Mouse (Mus musculus): ENCODE results near the gene Rnd2. TPM values are rescaled to one million over a fixed set of nuclear protein-coding genes. Genes with fewer than 3 reads are reported as not detected.

Gene Rnd2
- polyA plus RNA-seq, 1 experiment from 2014 or later, result 37.5 TPM

DNA sequence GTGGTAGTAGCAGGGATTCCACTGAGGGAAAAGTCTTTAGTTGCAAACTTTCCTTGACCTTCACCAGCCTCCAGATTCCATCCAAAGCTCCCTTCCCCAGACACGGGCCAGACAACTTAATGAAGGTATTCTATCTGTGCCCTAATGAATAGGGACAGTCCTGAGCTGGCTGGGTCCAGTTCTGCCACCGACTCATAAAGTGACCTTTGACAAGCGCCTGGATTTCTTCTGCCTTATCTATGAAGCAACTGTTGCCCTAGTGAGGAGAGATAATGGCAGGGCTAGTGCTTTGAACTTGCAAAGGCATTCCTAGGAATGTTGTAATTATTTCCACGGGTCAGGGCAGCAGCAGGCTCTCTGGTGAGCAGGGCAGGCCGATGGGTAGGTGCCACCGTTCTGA is 16.1 kb downstream of the Rnd2 start:
- WGBS, result 83% methylated on average over 6 of the region's 6 CpGs
- H3K4me1 ChIP-seq (ENCODE audit: control insufficient read depth, insufficient read depth, low read length), result peaks cover 35% of the 10 kb centered on the region
- H3K27ac ChIP-seq (ENCODE audit: low read depth, low read length), result no peak overlapping the region

DNA sequence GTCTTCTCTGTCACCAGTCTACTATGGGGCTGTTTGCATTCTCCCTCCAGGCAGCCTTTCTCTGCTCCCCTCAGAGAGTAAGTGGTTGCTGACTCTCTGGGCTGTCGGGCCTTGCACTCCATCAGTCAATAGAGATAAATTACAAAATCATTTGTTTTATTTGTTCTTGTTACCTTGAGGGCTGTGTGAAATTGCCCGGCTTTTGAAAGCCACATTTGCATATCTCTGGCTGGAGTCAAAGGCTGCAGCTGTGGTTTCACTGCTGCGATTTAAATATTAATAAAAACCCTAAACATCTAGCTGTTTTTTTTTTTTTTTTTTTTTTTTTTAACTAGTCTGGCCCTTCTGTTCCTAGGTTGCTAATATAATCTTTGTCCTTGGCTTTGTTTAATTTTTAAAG is 19.0 kb downstream of the Rnd2 start:
- H3K4me1 ChIP-seq (ENCODE audit: control insufficient read depth, insufficient read depth, low read length), result peaks cover 22% of the 10 kb centered on the region
- ATAC-seq (ENCODE audit: low FRiP score) (no peak), DNase-seq (ENCODE audit: low spot score, missing footprints) (no peak)
- no peak overlapping the region for H3K4me2 ChIP-seq
- no peak overlapping the region for H3K9ac ChIP-seq (ENCODE audit: low read length)
- H3K4me3 ChIP-seq (ENCODE audit: low read depth, low read length), result no peak overlapping the region
- no peak overlapping the region; the same call in 1 of the 2 replicates for H3K27ac ChIP-seq (ENCODE audit: low read depth, low read length)
- 31% methylated on average over 3 of the region's 3 CpGs for WGBS
- H3K36me3 ChIP-seq (ENCODE audit: control insufficient read depth, insufficient read depth, low read length), result 0 out of 2 replicates have a peak, but pooled peaks cover 2% of the 10 kb centered on the region
- H3K27me3 ChIP-seq (ENCODE audit: control insufficient read depth, insufficient read depth, low read length), result no peaks in the 10 kb centered on the region
- H3K9me3 ChIP-seq (ENCODE audit: control insufficient read depth, low read length), result no peaks in the 10 kb centered on the region

More for the DNA sequence above, 16.1 kb downstream of the Rnd2 start:
- Histone ChIP-seq H3K9me3 (ENCODE audit: control insufficient read depth, low read length) (no peaks in the 10 kb centered on the region), H3K4me2 (no peak overlapping the region), H3K4me3 (ENCODE audit: low read depth, low read length) (no peak overlapping the region), H3K36me3 (ENCODE audit: control insufficient read depth, insufficient read depth, low read length) (no peaks in the 10 kb centered on the region), H3K27me3 (ENCODE audit: control insufficient read depth, insufficient read depth, low read length) (no peaks in the 10 kb centered on the region), H3K9ac (ENCODE audit: low read length) (no peak overlapping the region)
- DNase-seq (ENCODE audit: low spot score, missing footprints), result no peak
- no peak for ATAC-seq (ENCODE audit: low FRiP score)

DNA sequence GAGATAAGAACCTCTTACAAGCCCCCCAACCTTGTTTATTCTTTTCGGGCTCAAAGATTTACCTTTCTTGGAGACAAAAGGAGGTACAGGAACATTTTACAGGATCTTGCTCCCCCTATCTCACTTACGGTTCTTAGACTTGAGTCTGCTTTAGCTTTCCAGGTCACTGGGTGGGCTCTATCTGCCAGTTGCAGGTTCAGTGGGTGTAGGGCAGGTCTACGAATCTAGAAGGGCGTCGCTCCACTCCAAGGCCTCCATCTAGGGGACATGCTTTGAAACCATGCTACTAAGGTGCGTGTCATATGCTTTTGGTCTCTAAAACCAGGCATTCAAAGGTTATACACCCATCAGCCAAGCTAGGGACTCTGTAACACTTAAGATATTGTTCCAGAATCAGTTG is 19.4 kb downstream of the Rnd2 start:
- 0 out of 2 replicates have a peak, but pooled peaks cover 2% of the 10 kb centered on the region for H3K36me3 ChIP-seq (ENCODE audit: control insufficient read depth, insufficient read depth, low read length)
- no peak for ATAC-seq (ENCODE audit: low FRiP score)

DNA sequence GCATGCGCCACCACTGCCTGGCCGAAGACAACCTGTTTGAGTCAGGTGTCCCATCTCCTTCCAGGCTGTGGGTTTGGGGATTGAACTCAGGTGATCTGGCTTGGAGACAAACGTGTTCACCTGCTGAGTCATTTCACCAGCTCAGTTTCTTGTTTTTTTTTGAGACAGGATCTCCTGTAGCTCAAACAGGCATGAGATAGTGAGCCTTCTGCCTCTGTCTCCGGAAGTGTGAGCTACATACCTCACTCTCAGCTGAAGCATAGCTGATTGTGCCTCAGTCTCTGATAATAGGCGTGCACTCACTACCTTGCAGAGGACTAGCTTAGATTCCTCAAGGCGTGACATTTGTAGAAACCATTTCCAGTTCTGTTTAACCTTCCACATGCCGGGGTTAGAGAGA is 20.0 kb downstream of the Rnd2 start:
- Histone ChIP-seq H3K4me1 (ENCODE audit: control insufficient read depth, insufficient read depth, low read length) (peaks cover 13% of the 10 kb centered on the region), H3K4me2 (no peak overlapping the region), H3K36me3 (ENCODE audit: control insufficient read depth, insufficient read depth, low read length) (0 out of 2 replicates have a peak, but pooled peaks cover 4% of the 10 kb centered on the region), H3K27me3 (ENCODE audit: control insufficient read depth, insufficient read depth, low read length) (no peaks in the 10 kb centered on the region), H3K4me3 (ENCODE audit: low read depth, low read length) (no peak overlapping the region), H3K9me3 (ENCODE audit: control insufficient read depth, low read length) (no peaks in the 10 kb centered on the region), H3K9ac (ENCODE audit: low read length) (no peak overlapping the region), H3K27ac (ENCODE audit: low read depth, low read length) (peak overlapping the region; percentile 27; the same call in 1 of the 2 replicates)
- DNase-seq (ENCODE audit: low spot score, missing footprints) (no peak), ATAC-seq (ENCODE audit: low FRiP score) (no peak)
- WGBS, result 88% methylated on average over 7 of the region's 7 CpGs

More for the DNA sequence above, 19.4 kb downstream of the Rnd2 start:
- no peaks in the 10 kb centered on the region for H3K27me3 ChIP-seq (ENCODE audit: control insufficient read depth, insufficient read depth, low read length)
- H3K4me2 ChIP-seq, result no peak overlapping the region
- H3K4me3 ChIP-seq (ENCODE audit: low read depth, low read length), result no peak overlapping the region
- peak overlapping the region; percentile 4; the same call in 1 of the 2 replicates for H3K27ac ChIP-seq (ENCODE audit: low read depth, low read length)
- WGBS, result 81% methylated on average over 6 of the region's 6 CpGs
- no peak overlapping the region for H3K9ac ChIP-seq (ENCODE audit: low read length)
- no peaks in the 10 kb centered on the region for H3K9me3 ChIP-seq (ENCODE audit: control insufficient read depth, low read length)
- H3K4me1 ChIP-seq (ENCODE audit: control insufficient read depth, insufficient read depth, low read length), result peaks cover 18% of the 10 kb centered on the region
- DNase-seq (ENCODE audit: low spot score, missing footprints), result no peak

- H3K9me3 ChIP-seq (ENCODE audit: control insufficient read depth, low read length), result no peaks in the 10 kb centered on the region
- ATAC-seq (ENCODE audit: low FRiP score), result peak; percentile 40; the same call in 1 of the 2 replicates
- H3K27me3 ChIP-seq (ENCODE audit: control insufficient read depth, insufficient read depth, low read length), result no peaks in the 10 kb centered on the region
- H3K4me3 ChIP-seq (ENCODE audit: low read depth, low read length), result no peak overlapping the region
- peak overlapping the region; percentile 24; the same call in 1 of the 2 replicates for H3K9ac ChIP-seq (ENCODE audit: low read length)
- no peak for DNase-seq (ENCODE audit: low spot score, missing footprints)
- 0 out of 2 replicates have a peak, but pooled peaks cover 4% of the 10 kb centered on the region for H3K36me3 ChIP-seq (ENCODE audit: control insufficient read depth, insufficient read depth, low read length)
- peak overlapping the region; percentile 51 for H3K27ac ChIP-seq (ENCODE audit: low read depth, low read length)
- H3K4me1 ChIP-seq (ENCODE audit: control insufficient read depth, insufficient read depth, low read length), result 0 out of 2 replicates have a peak, but pooled peaks cover 8% of the 10 kb centered on the region
- H3K4me2 ChIP-seq, result no peak overlapping the region
- 50% methylated on average over 6 of the region's 6 CpGs for WGBS
Observed at GRCm38 (mm10) chr11:101485509-101486028, 20.8 kb downstream of the Rnd2 start.

DNA sequence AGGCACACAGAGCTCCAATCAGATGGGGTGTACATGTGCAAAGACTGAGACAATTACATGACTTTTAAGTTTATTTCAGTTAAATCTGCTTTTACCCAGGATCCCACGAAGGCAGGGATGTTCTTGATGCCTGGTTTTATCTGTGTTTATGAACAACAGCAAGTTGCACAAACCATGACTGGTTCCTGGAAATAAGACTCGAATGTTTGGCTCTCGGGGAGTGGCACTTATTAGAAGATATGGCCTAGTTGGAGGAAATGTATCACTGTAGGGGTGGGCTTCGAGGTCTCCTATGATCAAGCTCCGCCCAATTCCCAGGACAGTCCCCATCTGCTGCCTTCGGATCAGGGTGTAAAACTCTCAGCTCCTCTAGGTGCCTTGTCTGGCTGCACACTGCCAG is 21.3 kb downstream of the Rnd2 start:
- no peak overlapping the region for H3K4me2 ChIP-seq
- DNase-seq (ENCODE audit: low spot score, missing footprints) (no peak), ATAC-seq (ENCODE audit: low FRiP score) (no peak)
- 0 out of 2 replicates have a peak, but pooled peaks cover 4% of the 10 kb centered on the region for H3K36me3 ChIP-seq (ENCODE audit: control insufficient read depth, insufficient read depth, low read length)
- peak overlapping the region; percentile 51; the same call in 1 of the 2 replicates for H3K27ac ChIP-seq (ENCODE audit: low read depth, low read length)
- no peak overlapping the region for H3K4me3 ChIP-seq (ENCODE audit: low read depth, low read length)
- H3K9me3 ChIP-seq (ENCODE audit: control insufficient read depth, low read length), result no peaks in the 10 kb centered on the region
- no peak overlapping the region for H3K9ac ChIP-seq (ENCODE audit: low read length)
- 0 out of 2 replicates have a peak, but pooled peaks cover 8% of the 10 kb centered on the region for H3K4me1 ChIP-seq (ENCODE audit: control insufficient read depth, insufficient read depth, low read length)
- WGBS, result 81% methylated on average over 6 of the region's 6 CpGs
- H3K27me3 ChIP-seq (ENCODE audit: control insufficient read depth, insufficient read depth, low read length), result no peaks in the 10 kb centered on the region

DNA sequence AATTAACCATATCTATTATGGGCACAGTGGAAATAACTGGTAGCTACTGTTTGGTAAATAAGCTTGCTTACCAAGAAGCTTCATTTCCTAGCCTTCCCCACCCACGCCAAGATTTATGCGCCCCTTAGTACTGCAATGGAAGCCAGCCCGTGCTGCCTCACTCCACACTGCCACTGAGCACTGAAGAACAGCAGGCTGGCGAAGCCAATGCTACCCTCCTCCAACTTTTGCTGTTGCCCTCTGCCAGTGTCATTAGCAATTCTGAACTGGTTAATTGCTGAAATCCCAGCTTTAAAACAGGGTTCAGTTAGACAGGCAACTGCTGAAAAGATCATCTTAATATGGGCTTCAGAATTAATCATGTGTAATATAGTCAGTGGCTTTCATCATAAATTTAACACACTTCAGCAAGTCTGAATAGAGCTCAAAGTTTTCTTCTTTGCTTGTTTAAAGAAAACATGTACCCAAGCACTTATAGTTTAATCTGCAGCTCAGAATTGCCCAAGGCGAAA is 41.5 kb downstream of the Rnd2 start:
- peaks cover 10% of the 10 kb centered on the region for H3K36me3 ChIP-seq (ENCODE audit: control insufficient read depth, insufficient read depth, low read length)
- H3K4me1 ChIP-seq (ENCODE audit: control insufficient read depth, insufficient read depth, low read length), result no peaks in the 10 kb centered on the region
- H3K4me2 ChIP-seq, result no peak overlapping the region
- no peaks in the 10 kb centered on the region for H3K27me3 ChIP-seq (ENCODE audit: control insufficient read depth, insufficient read depth, low read length)
- no peak overlapping the region for H3K9ac ChIP-seq (ENCODE audit: low read length)
- no peak for ATAC-seq (ENCODE audit: low FRiP score)
- WGBS, result 84% methylated on average over 5 of the region's 5 CpGs
- no peak for DNase-seq (ENCODE audit: low spot score, missing footprints)
- no peaks in the 10 kb centered on the region for H3K9me3 ChIP-seq (ENCODE audit: control insufficient read depth, low read length)
- H3K4me3 ChIP-seq (ENCODE audit: low read depth, low read length), result no peak overlapping the region
- H3K27ac ChIP-seq (ENCODE audit: low read depth, low read length), result no peak overlapping the region

DNA sequence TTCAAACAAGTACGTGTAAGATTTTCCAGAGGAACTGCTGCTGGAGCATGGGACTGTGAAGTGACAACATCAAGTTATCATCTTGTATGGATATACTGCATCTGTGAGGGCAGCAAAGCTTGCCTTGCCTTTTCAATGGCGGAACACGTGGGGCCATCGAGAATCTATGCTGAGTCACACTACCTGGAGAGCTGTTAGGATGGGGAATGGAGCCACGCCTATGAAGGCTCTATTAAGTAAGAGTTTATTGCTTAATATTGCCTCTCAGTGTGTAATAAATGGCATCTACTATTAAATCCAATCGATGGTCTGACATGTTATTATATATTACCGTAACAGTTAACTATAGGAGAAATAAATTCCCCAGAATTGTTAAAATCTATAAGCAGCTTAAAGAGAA is 42.3 kb downstream of the Rnd2 start:
- Histone ChIP-seq H3K4me3 (ENCODE audit: low read depth, low read length) (no peak overlapping the region), H3K9me3 (ENCODE audit: control insufficient read depth, low read length) (no peaks in the 10 kb centered on the region), H3K4me2 (no peak overlapping the region), H3K27me3 (ENCODE audit: control insufficient read depth, insufficient read depth, low read length) (no peaks in the 10 kb centered on the region), H3K27ac (ENCODE audit: low read depth, low read length) (no peak overlapping the region), H3K36me3 (ENCODE audit: control insufficient read depth, insufficient read depth, low read length) (peaks cover 10% of the 10 kb centered on the region), H3K9ac (ENCODE audit: low read length) (no peak overlapping the region), H3K4me1 (ENCODE audit: control insufficient read depth, insufficient read depth, low read length) (no peaks in the 10 kb centered on the region)
- ATAC-seq (ENCODE audit: low FRiP score), result no peak
- 95% methylated on average over 7 of the region's 7 CpGs for WGBS
- no peak for DNase-seq (ENCODE audit: low spot score, missing footprints)

DNA sequence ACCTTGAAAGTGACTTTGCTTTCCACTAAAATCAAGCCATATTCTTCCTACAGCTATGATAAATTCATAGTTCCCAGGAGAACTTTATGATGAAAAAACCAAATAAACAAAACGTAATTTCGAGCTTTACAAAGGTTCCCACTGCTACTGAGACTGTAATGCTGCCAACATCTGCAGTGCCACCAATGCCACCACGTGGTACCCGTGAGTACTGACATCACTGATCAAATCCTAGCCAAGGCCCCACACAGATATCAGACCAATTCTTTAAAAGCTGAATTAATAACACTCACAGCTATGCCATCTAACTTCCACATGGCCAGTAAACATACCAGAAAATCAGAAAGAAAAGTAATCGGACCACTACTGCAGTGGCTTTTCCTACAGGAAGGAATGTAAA is 54.1 kb downstream of the Rnd2 start:
- Histone ChIP-seq H3K4me1 (ENCODE audit: control insufficient read depth, insufficient read depth, low read length) (no peaks in the 10 kb centered on the region), H3K27me3 (ENCODE audit: control insufficient read depth, insufficient read depth, low read length) (no peaks in the 10 kb centered on the region), H3K4me2 (no peak overlapping the region), H3K27ac (ENCODE audit: low read depth, low read length) (no peak overlapping the region), H3K36me3 (ENCODE audit: control insufficient read depth, insufficient read depth, low read length) (peaks cover 3% of the 10 kb centered on the region; the same call in 1 of the 2 replicates), H3K9me3 (ENCODE audit: control insufficient read depth, low read length) (no peaks in the 10 kb centered on the region), H3K9ac (ENCODE audit: low read length) (no peak overlapping the region), H3K4me3 (ENCODE audit: low read depth, low read length) (no peak overlapping the region)
- DNase-seq (ENCODE audit: low spot score, missing footprints), result no peak
- no peak for ATAC-seq (ENCODE audit: low FRiP score)
- WGBS, result 84% methylated on average over 5 of the region's 5 CpGs
